Mouse (Mus musculus): ENCODE data around the gene Casq2.

Gene Casq2

DNA sequence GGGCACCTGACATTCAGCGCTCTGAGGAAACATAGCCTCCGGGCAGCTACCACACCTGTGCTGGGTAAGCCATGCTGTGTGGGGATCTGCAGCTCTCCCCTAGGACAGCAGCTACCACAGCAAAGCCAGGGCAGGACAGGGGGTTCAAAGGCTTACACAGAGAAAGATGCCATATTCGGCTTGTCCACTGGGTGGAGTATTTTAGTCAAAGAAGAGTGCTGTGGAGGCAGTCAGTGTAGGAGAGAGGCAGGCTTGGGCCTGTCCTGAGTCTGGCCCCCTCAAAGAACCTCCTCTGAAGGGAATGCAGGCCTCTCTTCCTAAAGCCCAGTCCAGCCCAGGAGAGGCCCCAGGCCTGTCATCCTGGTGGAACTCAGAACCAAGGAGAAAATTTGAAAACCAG is 4.4 kb upstream of the Casq2 start:
- DNase-seq (ENCODE audit: extremely low read depth, low read depth), result peak; percentile 29

DNA sequence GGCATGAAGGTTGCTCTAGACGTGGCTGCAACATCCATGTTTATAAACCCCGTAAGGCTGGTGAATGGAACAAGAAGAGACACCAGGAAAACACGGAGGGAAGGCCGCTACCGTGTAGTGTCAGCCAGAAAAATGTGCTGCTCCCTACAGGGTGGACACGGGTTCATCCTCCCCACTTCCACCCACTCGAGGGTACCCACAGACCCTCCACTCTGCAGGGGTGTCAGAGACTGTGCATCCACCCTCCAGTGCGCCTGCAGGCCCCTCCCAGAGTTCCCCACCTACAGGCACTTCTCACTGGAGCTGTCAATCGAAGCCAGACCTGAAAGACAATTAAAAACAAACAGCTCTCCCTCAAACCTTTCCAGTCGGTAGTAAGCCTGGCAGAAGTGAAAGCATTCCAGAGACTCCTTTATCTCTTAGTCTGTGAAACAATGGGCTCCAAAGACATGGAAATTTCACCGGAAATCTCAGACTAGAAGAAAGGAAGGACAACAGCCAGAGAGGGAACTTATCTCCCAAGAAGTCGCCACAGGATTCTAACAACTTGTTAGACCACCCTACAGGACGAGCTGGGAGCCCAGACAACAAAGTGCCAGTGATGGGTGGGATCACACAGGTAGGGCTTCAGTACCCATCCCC is 2.5 kb upstream of the Casq2 start:
- DNase-seq (ENCODE audit: extremely low read depth, low read depth), result no peak

DNA sequence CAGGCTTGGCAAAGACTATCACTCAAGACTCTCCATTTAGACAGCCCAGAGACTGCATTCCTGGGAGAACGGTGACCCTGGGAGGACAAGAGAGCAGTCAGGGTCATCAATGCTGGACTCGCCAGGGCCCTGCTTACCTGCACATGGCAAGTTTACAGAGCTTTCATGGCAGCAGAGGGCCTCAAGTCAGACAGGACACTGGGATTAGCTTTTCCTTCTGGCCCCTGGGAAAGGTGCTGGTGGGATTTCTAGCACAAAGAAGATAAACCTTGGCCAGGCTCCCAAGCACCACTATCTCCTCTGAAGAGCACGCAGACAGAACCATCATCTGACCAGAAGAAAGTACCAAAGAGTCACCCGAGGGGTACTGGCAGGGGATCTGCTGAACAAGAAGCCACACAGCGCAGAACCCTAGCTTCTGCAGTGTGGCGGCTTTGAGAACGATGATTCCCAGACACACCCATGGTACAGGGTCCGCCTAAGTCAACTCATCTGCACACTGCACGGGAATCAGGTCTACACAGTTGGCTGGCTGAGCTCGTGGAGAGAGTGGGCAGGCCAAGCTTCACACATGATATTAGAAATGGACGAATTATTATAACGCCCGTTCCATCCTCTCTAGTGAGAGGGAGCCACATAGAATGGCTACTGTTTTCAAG is 1.3 kb upstream of the Casq2 start:
- no peak for DNase-seq (ENCODE audit: extremely low read depth, low read depth)

DNA sequence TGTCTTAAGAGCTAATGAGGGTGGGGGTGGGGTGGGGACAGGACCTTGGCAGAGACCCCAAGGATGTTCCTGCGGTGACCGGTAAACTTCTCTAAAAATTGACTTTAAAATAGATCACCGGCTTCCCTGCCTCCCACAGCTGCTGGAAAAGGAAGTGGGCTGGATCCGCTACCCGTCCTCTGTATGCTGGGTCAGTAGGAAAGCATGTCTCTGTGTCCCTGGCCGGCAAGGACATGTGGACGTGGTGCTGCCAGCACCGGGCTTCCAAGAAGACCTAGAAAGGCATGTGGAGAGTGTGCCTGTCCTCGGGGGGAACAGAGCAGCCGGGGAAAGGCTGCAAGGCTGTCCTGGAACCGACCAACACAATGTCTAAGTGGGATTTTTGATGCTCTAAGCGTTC is 496 bp upstream of the Casq2 start:
- no peak for DNase-seq (ENCODE audit: extremely low read depth, low read depth)

DNA sequence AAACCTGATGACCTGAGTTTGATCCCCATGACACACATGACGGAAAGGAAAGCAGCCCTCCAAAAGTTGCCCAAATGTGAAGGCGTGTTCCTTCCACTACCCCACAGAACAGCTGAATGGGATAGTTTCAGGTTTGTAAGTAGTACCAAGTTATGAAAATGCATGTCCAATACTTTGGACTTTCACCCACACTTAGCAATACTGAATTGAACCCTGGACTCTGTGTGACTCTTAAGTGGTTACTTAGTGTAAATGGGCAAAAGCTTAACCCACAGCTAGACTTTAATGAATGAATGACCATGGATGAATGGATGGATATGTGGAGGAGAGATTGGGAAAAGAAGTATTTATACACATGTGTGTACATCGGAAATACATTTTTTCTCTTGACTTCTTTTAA is 8.6 kb downstream of the Casq2 start:
- DNase-seq (ENCODE audit: extremely low read depth, low read depth), result no peak

DNA sequence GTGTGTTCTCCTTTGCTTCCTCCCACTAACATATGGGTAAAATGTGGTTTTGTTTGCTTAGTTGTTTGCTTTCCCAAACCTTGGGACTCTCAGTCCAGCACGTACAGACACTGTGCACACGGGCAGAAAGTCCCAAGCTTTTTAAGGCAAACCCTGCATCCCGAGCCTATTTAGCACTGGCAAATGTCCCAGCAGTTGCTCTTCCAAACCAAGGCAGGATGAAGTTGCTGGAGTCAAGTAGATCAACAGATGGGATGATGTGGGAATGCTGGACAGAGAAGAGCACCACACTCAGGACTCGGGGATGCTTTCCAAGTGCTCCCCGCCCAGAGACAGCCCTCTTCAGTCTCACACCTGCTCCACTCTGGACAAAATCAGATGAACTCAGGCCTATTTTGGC is 9.2 kb downstream of the Casq2 start:
- no peak for DNase-seq (ENCODE audit: extremely low read depth, low read depth)

DNA sequence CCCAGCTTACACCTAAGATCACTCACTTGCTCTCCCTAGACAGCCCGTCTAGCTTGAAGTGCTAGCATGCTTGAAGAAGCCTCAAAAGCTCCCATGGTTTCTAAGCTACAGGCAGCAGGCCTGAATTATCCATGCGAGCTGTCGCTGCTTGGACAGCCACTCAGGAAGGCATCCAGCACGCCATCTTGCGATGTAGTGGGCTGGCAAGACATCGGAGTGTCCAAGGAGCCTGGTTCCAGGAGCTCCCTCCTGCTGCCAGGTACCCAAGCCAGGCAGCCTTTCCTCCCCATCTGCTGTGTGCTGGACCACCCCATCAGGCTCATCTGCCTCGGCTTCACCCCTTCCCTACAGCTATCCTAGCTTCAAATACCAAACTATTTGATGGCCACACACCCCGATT is 10.2 kb downstream of the Casq2 start:
- no peak for DNase-seq (ENCODE audit: extremely low read depth, low read depth)

DNA sequence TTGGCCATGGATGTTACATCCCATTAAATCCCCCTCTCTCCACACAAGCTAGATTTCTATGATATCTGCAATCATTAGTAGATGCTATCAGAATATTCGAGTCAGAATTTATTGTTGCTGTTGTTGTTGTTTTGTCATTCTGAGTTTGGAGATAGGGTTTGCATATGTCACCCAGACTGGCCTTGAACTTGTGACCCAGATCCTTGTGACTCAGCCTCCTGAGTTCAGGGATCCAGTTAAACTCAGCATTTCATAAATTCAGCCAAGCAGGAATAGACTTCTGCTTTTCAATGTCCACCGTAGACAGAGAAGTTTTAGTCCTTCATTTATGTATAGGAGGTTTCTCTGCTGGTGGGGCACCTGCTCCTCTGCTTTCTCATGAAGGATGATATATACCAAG is 10.8 kb downstream of the Casq2 start:
- DNase-seq (ENCODE audit: extremely low read depth, low read depth), result no peak

DNA sequence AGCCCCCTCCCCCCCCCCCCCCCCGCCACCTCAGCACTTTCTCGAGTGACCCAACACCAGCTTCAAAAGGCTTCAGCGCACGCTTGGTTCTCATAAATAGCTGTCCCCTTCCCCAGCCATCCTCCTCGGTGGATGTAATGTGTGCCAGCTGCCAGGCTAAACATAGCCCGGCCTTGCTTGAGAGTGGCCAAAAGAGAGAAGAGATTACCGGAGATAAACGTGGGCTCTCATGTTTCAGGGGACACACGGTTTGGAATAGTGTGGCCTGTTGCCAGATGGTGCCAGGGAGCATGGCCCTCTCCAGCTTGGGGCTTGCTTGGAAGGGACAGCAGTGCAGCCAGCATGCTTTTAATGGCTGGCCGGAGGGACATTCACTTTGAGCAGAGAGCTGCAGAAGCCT is 13.0 kb downstream of the Casq2 start:
- DNase-seq (ENCODE audit: extremely low read depth, low read depth), result no peak

DNA sequence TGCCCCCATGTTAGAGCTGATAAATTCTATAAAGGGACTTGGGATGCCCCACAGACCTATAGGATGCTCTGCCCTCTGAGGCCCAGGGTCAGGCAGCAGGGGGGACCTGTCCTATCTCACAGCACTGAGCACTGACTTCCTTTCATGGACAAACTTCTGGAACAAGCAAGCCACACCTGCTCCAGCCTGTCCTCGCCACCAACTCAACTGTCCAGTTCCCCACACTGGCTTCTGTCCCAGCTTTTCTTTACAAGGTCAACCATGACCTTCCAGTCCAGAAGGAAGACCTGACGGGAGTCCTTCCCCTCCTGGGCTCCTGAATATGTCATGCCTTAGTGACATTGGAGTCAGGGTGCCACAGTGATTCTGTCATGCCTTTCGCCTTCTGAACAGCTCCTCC is 13.6 kb downstream of the Casq2 start:
- DNase-seq (ENCODE audit: extremely low read depth, low read depth), result no peak

DNA sequence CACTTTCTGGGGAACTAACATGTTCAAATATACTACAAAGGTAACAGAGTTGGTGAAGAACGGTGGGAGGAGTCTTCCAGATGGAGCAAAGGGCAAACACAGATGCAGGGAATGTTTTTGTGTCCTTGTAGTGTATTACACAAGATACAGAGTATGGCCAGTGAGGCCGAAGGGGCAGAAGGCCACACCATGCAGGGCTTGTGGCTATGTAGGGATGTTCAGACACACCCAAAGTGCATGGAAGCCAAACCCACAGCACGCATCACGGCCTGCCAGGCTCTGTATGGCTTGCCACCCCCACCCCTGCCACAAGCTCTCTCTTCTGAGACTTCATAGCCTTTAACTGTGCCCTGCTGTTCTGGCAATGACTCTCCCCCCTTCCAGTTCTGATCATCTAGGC is 15.2 kb downstream of the Casq2 start:
- no peak for DNase-seq (ENCODE audit: extremely low read depth, low read depth)

DNA sequence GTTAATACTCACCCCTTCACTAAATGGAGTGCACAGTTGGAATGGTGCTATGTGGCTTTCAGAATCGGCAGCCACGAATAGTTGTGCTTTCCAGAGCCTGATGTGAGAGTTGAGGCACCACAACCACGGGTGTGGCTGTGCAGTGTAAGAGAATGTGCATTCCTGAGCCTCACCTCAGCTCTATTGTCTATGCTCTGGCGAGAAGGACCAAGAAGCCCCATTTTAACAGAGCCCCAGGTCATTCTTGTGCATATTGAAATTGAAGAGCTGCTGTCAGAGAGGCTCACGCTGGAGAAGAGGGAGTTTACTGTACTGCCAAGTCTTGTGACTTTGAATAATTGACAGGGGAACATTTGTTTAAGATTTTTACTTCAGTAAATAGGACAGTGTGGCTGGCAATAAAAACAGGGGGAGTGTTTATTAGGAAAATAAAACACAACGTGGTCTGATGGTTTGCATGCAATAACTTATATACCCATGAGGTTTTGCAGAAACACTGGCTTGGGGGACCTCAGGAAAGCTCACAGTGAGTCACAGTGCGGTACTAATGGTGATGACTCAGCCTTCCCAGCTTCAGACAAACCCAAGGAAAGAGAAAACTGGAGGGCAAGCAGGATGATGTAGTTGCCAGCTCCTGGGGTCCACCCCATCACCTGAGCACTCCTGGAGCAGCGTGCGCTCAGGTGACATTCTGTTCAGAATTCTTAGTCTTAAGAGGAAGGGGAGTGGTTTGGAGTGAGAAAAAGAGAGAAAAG is 17.8 kb downstream of the Casq2 start:
- no peak for DNase-seq (ENCODE audit: extremely low read depth, low read depth)

DNA sequence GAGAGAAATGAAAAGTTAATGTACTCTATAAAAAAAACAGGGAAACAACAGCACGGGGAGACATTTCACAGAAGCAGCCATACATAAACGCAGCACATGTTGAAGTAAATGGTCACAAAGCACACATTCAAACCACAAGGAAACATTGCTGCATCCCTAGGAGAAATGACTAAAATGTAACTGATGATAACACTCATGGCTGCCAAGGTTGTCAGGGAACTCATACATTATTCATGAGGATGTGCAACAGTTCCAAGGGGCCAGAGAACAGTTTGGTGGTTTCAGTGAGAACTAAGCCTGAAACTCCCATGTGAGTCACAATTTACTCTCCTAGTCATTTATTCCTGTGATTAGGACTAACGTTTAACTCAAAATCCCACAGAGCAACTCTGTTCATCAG is 22.0 kb downstream of the Casq2 start:
- DNase-seq (ENCODE audit: extremely low read depth, low read depth), result no peak

DNA sequence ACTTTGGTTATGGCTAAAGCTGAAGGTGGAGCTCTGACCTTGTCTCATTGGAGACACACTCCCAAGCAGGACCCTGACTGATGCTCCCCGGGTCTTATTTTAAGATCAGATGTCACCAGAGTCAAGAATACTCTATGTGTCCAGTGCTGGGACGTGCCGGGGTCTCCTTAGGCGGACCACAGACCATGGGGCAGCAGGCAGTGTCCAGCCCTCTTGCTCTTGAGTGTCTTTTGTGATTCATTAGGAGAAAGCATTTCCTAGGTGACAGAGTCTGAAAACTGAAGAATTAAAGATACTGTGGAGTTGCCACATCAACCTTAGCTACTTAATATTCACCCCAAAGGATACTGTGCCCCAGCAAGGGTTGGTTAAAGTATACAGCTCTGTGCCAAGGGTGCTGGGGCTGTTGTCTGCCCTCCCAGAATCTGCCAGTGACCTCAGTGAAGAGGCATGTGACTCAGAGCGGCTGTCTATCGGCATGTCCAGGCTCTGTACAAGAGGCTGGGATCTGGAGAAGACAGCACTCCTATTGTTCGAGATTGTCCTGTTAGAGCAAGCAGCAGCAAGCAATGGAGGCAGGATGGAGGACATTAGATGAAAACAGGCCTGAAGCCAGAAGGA is 25.9 kb downstream of the Casq2 start:
- DNase-seq (ENCODE audit: extremely low read depth, low read depth), result no peak

DNA sequence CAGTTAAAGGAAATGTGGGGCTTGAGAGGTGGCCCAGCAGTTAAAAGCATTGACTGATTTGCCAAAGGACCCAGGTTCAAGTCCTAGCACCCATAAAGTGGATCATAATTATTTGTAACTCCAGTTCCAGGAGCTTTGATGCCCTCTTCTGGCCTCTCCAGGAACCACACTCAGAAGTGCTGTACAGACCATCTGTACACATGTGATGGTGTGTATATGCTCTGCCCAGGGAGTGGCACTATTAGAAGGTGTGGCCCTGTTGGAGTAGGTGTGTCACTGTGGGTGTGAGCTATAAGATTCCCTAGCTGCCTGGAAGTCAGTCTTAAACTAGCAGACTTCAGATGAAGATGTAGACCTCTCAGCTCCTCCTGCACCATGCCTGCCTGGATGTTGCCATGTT is 34.7 kb downstream of the Casq2 start:
- no peak for DNase-seq (ENCODE audit: extremely low read depth, low read depth)

DNA sequence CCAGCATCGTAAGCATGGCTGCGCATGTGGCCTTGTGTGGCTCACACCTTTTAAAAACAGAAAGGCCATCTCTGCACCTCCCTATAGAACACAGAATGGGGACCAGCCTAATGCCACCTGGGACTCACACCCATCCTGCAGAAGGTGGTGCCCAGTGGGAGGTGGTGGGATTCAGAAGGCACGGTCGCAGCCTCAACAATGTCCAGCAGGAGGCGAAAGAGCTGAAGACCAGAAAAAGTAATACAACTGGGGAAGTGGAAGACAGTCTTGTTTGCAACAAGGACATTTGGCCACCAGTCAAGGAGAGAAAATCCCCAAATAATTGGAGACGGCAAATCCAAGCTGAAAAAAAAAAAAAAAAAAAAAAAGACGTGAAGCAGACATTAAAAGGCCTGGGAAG is 35.8 kb downstream of the Casq2 start:
- DNase-seq (ENCODE audit: extremely low read depth, low read depth), result no peak

DNA sequence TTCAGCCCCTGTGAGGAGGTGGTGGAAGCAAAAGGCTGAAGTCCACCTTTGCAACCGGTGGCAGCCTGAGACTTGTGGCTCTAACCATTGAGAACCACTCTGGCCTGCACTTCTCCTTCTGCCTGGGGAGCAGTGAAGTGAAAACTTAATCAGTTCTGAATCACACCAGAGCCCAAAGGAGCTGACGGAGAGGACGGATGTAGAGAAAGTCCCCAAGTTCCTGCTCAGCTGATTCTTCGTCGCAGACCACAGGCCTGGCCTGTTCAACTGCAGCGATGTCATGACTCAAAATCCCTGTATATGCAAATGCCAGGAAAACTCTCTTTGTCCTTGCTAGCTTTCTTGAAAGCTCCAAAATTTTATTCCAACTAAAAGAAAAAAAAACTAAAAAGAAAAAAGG is 37.4 kb downstream of the Casq2 start:
- no peak for DNase-seq (ENCODE audit: extremely low read depth, low read depth)

DNA sequence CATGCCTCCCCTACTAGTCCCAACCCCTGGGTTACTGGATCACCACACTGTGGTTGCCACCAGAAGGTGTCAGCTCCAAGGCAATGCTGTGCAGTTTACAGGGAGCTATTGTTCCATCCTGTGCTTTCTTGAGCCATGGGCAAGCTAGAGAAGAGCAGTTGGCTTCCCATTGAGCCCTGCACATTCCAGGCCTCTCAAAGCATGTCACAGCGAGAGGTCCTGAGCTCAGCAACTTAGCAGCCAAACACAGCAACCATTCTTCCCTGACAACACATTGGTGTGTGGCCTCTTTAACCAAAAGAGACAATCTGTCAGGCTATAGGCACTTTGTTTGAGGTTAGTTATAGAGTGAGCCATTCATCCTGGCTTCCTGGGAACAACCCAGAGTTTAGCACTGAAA is 39.3 kb downstream of the Casq2 start:
- no peak for DNase-seq (ENCODE audit: extremely low read depth, low read depth)

DNA sequence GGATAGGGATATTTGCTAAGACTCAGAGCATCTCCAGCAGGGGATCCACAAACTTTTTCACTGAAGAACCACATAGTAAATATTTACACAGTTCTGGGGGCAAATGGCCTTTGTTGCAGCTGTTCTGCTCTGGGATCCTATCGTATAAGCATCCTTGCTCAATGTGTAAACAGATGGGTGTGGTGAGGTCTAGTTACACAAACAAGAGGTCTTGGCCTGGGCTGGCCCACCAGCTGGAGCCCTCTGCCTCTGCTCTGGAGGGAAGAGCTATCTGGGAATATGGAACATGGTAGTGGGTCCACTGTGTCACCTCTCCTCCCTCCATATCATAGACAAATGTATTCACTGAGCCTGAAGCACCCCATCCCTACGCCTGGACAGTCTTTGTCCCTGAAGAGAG is 40.9 kb downstream of the Casq2 start:
- no peak for DNase-seq (ENCODE audit: extremely low read depth, low read depth)

DNA sequence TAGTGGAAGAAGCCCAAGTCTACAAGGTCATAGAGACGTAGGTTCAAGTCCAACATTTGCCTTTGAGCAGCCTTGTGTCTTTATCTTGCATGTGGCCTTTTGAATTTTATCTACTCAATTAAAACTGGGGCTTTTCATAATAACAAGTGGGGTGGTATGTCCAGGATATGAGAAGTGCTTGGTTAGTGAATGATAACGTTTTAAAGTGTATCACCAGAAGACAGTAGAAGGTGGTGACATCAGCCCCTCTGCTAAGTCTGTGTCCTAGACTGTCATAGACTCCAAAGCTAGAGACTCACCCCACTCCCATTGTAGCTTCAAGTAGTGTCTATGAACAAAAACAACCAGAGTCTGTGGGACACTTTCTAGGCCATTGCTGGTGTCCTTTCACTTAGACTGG is 42.0 kb downstream of the Casq2 start:
- DNase-seq (ENCODE audit: extremely low read depth, low read depth), result no peak

DNA sequence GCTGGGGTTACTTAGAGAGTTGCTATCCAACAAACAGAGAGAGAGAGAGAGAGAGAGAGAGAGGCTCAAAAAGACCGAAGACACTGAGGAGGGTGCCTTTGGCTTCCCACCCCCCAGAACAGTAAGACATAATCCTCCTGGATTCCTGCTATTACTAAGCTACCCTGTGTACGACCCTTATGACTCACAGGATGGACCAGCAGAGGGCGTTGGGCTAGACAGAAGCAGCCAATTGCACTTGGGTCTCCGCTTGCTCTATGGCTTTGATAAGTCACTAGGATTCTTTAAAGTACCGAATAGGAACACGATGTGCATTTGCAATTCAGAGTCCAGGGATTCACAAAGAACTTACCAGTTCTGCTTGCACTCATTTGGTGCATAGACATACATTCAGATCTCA is 44.3 kb downstream of the Casq2 start:
- DNase-seq (ENCODE audit: extremely low read depth, low read depth), result no peak

DNA sequence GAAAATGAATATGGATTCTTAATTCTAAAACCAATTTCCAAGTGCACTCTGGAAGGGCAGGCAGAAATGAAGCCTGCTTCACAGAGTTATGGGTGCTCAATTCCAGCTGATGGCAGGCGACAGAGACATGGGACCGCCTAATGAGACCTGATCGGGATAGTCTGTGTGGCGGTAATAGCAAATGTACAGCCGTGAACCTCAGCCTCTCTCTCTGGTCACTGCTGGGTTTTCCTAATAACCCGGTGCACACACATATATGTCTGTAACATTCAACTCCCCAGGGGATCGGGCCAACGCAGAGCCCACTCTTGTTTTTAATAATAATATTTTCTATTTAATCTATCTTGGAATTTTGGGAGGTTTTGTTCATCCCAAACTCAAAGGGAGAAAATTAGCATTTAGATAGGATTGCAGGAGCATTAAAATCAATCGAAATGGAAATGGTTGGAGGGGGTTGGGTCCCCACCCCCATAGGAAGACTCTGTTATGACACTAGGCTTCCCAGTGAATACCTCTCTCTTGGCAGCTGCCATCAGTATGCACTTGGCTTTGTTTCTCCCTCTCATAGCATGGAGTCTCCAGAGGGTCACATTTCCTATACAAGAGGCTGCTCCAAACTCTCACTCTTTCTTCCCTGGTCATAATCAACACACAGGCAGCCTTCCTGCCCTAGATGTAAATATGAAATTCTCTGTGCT is 45.6 kb downstream of the Casq2 start:
- no peak for DNase-seq (ENCODE audit: extremely low read depth, low read depth)

Measured in MEL-GATA-1-ER (cell line).